Mouse (Mus musculus) heart, adult 8-10 months (tissue): ENCODE measurements at regions not wholly inside any gene's neighbourhood (a gene's known extent, or its start where the extent isn't known, plus 50 kb on each side); places are given as distances from the start of the nearest gene placed in this dataset.

Experiments used
- DNase-seq: peaks from one replicate; pipeline ENCODE4 v3.0.0; 2022; ENCODE audit warnings: low spot score

- DNase-seq: no peak
These were observed 108.1 kb downstream of the Gm10184 start for GRCm38 (mm10) chr17:89802148-89802547.

- no peak for DNase-seq
These were observed 132.7 kb downstream of the Gm10184 start for GRCm38 (mm10) chr17:89777570-89777969.

- DNase-seq: peak; percentile 2
These were observed 143.9 kb downstream of the Gm10184 start for GRCm38 (mm10) chr17:89766229-89766875.

- DNase-seq: no peak
These were observed 172.8 kb downstream of the Gm10184 start for GRCm38 (mm10) chr17:89737418-89737817.

GRCm38 (mm10) chr17:89725534-89725933 is 184.7 kb downstream of the Gm10184 start:
- no peak for DNase-seq

- DNase-seq: no peak
These were observed 228.5 kb downstream of the Gm10184 start for GRCm38 (mm10) chr17:89681798-89682197.

- DNase-seq: no peak
These were observed 251.9 kb downstream of the Gm10184 start for GRCm38 (mm10) chr17:89658326-89658725.

GRCm38 (mm10) chr17:89656211-89656610 is 254.0 kb downstream of the Gm10184 start:
- DNase-seq: no peak

GRCm38 (mm10) chr17:89654089-89654813 is 256.0 kb downstream of the Gm10184 start:
- peak; percentile 3 for DNase-seq

GRCm38 (mm10) chr17:89646000-89646399 is 264.2 kb downstream of the Gm10184 start:
- DNase-seq: no peak
